Comparison of ENCODE assay signal across 32 mouse cellular contexts in genomic region chr3:50826424-50826819, GRCm38 (mm10).
DNase-seq lines count a peak whose midpoint lies in the region; ATAC-seq lines count a peak whose summit lies in the region.
"Had no signal": no experiment of that assay in that cellular context is flagged by ENCODE, and none has a peak within 500 bp of the region (broad histone marks: within the 10 kb centered on the region; RNA-seq: fewer than 3 reads in every experiment).

No protein-coding gene starts in this region.

- 70% methylated on average over 2 of the region's 2 CpGs for WGBS in forebrain, embryonic 14.5 days
- WGBS in forebrain, embryonic 15.5 days, result 60% methylated on average over 2 of the region's 2 CpGs
- WGBS in hindbrain, embryonic 14.5 days, result 48% methylated on average over 2 of the region's 2 CpGs
- 53% methylated on average over 2 of the region's 2 CpGs for WGBS in hindbrain, embryonic 13.5 days
- WGBS in embryonic facial prominence, embryonic 12.5 days, result 32% methylated on average over 2 of the region's 2 CpGs
- WGBS in midbrain, embryonic 14.5 days, result 38% methylated on average over 2 of the region's 2 CpGs
- 78% methylated on average over 2 of the region's 2 CpGs for WGBS in intestine, embryonic 16.5 days

- no peak overlapping the region for H3K4me3 ChIP-seq in forebrain, embryonic 14.5 days (ENCODE audit: low read depth, low read length)
- no peak overlapping the region for H3K4me3 ChIP-seq in forebrain, embryonic 15.5 days
- H3K4me3 ChIP-seq in hindbrain, embryonic 14.5 days (replicated peaks; ENCODE audit: low read length), result no peak overlapping the region
- no peak overlapping the region for H3K4me3 ChIP-seq in hindbrain, embryonic 13.5 days
- H3K4me3 ChIP-seq in embryonic facial prominence, embryonic 12.5 days, result no peak overlapping the region
- no peak overlapping the region for H3K4me3 ChIP-seq in midbrain, embryonic 14.5 days (replicated peaks; ENCODE audit: low read depth, low read length)
- no peak overlapping the region for H3K4me3 ChIP-seq in intestine, embryonic 16.5 days (ENCODE audit: low read length)
- H3K4me3 ChIP-seq: hindbrain, embryonic 15.5 days; intestine, embryonic 15.5 days; limb, embryonic 10.5 days; limb, embryonic 15.5 days; liver, embryonic 13.5 days; megakaryocyte, embryonic 14.5 days; neural tube, embryonic 15.5 days had no signal

- no peak overlapping the region for H3K4me2 ChIP-seq in forebrain, embryonic 14.5 days (ENCODE audit: low read length)
- no peak overlapping the region for H3K4me2 ChIP-seq in forebrain, embryonic 15.5 days (replicated peaks)
- H3K4me2 ChIP-seq in hindbrain, embryonic 14.5 days (replicated peaks), result no peak overlapping the region
- no peak overlapping the region for H3K4me2 ChIP-seq in hindbrain, embryonic 13.5 days
- no peak overlapping the region for H3K4me2 ChIP-seq in embryonic facial prominence, embryonic 12.5 days (replicated peaks)
- H3K4me2 ChIP-seq in midbrain, embryonic 14.5 days (ENCODE audit: low read length), result no peak overlapping the region
- no peak overlapping the region for H3K4me2 ChIP-seq in intestine, embryonic 16.5 days (ENCODE audit: low read depth, low read length)
- H3K4me2 ChIP-seq: heart, embryonic 11.5 days; hindbrain, embryonic 15.5 days; intestine, embryonic 15.5 days; limb, embryonic 15.5 days; liver, embryonic 13.5 days; neural tube, embryonic 15.5 days had no signal

- H3K4me1 ChIP-seq in forebrain, embryonic 14.5 days (ENCODE audit: control insufficient read depth, insufficient read depth, low read length), result no peaks in the 10 kb centered on the region
- H3K4me1 ChIP-seq in forebrain, embryonic 15.5 days, result peaks cover 4% of the 10 kb centered on the region
- no peaks in the 10 kb centered on the region; the same call in 1 of the 2 replicates for H3K4me1 ChIP-seq in hindbrain, embryonic 14.5 days (replicated peaks; ENCODE audit: control insufficient read depth, insufficient read depth, low read length)
- no peaks in the 10 kb centered on the region; the same call in 1 of the 2 replicates for H3K4me1 ChIP-seq in hindbrain, embryonic 13.5 days (replicated peaks)
- peaks cover 11% of the 10 kb centered on the region for H3K4me1 ChIP-seq in embryonic facial prominence, embryonic 12.5 days
- H3K4me1 ChIP-seq in midbrain, embryonic 14.5 days (ENCODE audit: control insufficient read depth, insufficient read depth, low read length), result peaks cover 18% of the 10 kb centered on the region
- H3K4me1 ChIP-seq in intestine, embryonic 16.5 days (ENCODE audit: control insufficient read depth, insufficient read depth, low read length), result no peaks in the 10 kb centered on the region
- H3K4me1 ChIP-seq: intestine, embryonic 15.5 days; limb, embryonic 15.5 days; liver, embryonic 13.5 days; megakaryocyte, embryonic 14.5 days; neural tube, embryonic 15.5 days had no signal

- no peaks in the 10 kb centered on the region for H3K9me3 ChIP-seq in forebrain, embryonic 14.5 days (replicated peaks; ENCODE audit: control insufficient read depth, low read length)
- no peaks in the 10 kb centered on the region for H3K9me3 ChIP-seq in forebrain, embryonic 15.5 days
- H3K9me3 ChIP-seq in hindbrain, embryonic 14.5 days (ENCODE audit: control insufficient read depth, low read length), result no peaks in the 10 kb centered on the region
- no peaks in the 10 kb centered on the region for H3K9me3 ChIP-seq in hindbrain, embryonic 13.5 days
- no peaks in the 10 kb centered on the region for H3K9me3 ChIP-seq in embryonic facial prominence, embryonic 12.5 days
- no peaks in the 10 kb centered on the region for H3K9me3 ChIP-seq in midbrain, embryonic 14.5 days (ENCODE audit: control insufficient read depth, low read length)
- H3K9me3 ChIP-seq in intestine, embryonic 16.5 days (ENCODE audit: control insufficient read depth, low read length), result no peaks in the 10 kb centered on the region
- H3K9me3 ChIP-seq: hindbrain, embryonic 15.5 days; intestine, embryonic 15.5 days; limb, embryonic 10.5 days; limb, embryonic 15.5 days; liver, embryonic 13.5 days; megakaryocyte, embryonic 14.5 days; neural tube, embryonic 15.5 days had no signal

- H3K27me3 ChIP-seq in forebrain, embryonic 14.5 days (replicated peaks; ENCODE audit: control insufficient read depth, insufficient read depth, low read length), result no peaks in the 10 kb centered on the region
- H3K27me3 ChIP-seq in forebrain, embryonic 15.5 days, result no peaks in the 10 kb centered on the region
- no peaks in the 10 kb centered on the region for H3K27me3 ChIP-seq in hindbrain, embryonic 14.5 days (ENCODE audit: control insufficient read depth, insufficient read depth, low read length)
- H3K27me3 ChIP-seq in hindbrain, embryonic 13.5 days, result no peaks in the 10 kb centered on the region
- no peaks in the 10 kb centered on the region for H3K27me3 ChIP-seq in embryonic facial prominence, embryonic 12.5 days
- H3K27me3 ChIP-seq in midbrain, embryonic 14.5 days (ENCODE audit: control insufficient read depth, insufficient read depth, low read length), result no peaks in the 10 kb centered on the region
- H3K27me3 ChIP-seq in intestine, embryonic 16.5 days (replicated peaks; ENCODE audit: control insufficient read depth, insufficient read depth, low read length), result no peaks in the 10 kb centered on the region
- H3K27me3 ChIP-seq: hindbrain, embryonic 15.5 days; intestine, embryonic 15.5 days; limb, embryonic 15.5 days; liver, embryonic 13.5 days; megakaryocyte, embryonic 14.5 days; neural tube, embryonic 15.5 days had no signal

- H3K9ac ChIP-seq in forebrain, embryonic 14.5 days (ENCODE audit: low read length), result no peak overlapping the region
- no peak overlapping the region for H3K9ac ChIP-seq in forebrain, embryonic 15.5 days (replicated peaks)
- H3K9ac ChIP-seq in hindbrain, embryonic 14.5 days, result no peak overlapping the region
- H3K9ac ChIP-seq in hindbrain, embryonic 13.5 days, result no peak overlapping the region
- no peak overlapping the region for H3K9ac ChIP-seq in embryonic facial prominence, embryonic 12.5 days
- no peak overlapping the region for H3K9ac ChIP-seq in midbrain, embryonic 14.5 days (replicated peaks; ENCODE audit: low read length)
- no peak overlapping the region for H3K9ac ChIP-seq in intestine, embryonic 16.5 days (ENCODE audit: low read depth, low read length)
- H3K9ac ChIP-seq: hindbrain, embryonic 15.5 days; intestine, embryonic 15.5 days; limb, embryonic 15.5 days; liver, embryonic 13.5 days; neural tube, embryonic 15.5 days had no signal

- DNase-seq in forebrain, embryonic 14.5 days (ENCODE audit: low spot score), result peak; percentile 14
- no peak for DNase-seq in hindbrain, embryonic 14.5 days (ENCODE audit: low spot score)
- peak; percentile 54 for DNase-seq in midbrain, embryonic 14.5 days
- no peak for DNase-seq in right cerebral cortex, adult 18-20 months
- DNase-seq: adrenal gland, postnatal 10 days; cerebellum, adult 11 months; cerebellum, adult 9-10 months; cerebellum, postnatal 36 days; gastrocnemius, postnatal 14 days; heart, postnatal 36 days; kidney, adult 8-10 months; kidney, postnatal 4 days; liver, embryonic 13.5 days; lung, adult 18-20 months; lung, postnatal 4 days; right cerebral cortex, postnatal 4 days; thymus, adult 2 months; thymus, postnatal 36 days had no signal

- H3K27ac ChIP-seq in forebrain, embryonic 14.5 days (ENCODE audit: low read depth, low read length), result no peak overlapping the region
- H3K27ac ChIP-seq in forebrain, embryonic 15.5 days (replicated peaks), result no peak overlapping the region
- H3K27ac ChIP-seq in hindbrain, embryonic 14.5 days, result 0 out of 2 replicates have a peak overlapping the region, but pooled peaks have one; percentile 57
- H3K27ac ChIP-seq in hindbrain, embryonic 13.5 days, result no peak overlapping the region; the same call in 1 of the 2 replicates
- H3K27ac ChIP-seq in embryonic facial prominence, embryonic 12.5 days, result 0 out of 2 replicates have a peak overlapping the region, but pooled peaks have one; percentile 32
- peak overlapping the region; percentile 32; the same call in 1 of the 2 replicates for H3K27ac ChIP-seq in midbrain, embryonic 14.5 days (replicated peaks; ENCODE audit: low read depth, low read length)
- no peak overlapping the region for H3K27ac ChIP-seq in intestine, embryonic 16.5 days (ENCODE audit: low read length)
- H3K27ac ChIP-seq: intestine, embryonic 15.5 days; kidney, postnatal 0 days; limb, embryonic 10.5 days; limb, embryonic 15.5 days; liver, embryonic 13.5 days; neural tube, embryonic 15.5 days had no signal

- ATAC-seq in forebrain, embryonic 14.5 days, result 0 out of 2 replicates have a peak, but pooled peaks have one; percentile 29
- ATAC-seq in forebrain, embryonic 15.5 days (replicated peaks), result no peak
- 0 out of 2 replicates have a peak, but pooled peaks have one; percentile 37 for ATAC-seq in hindbrain, embryonic 14.5 days (ENCODE audit: low FRiP score)
- ATAC-seq in hindbrain, embryonic 13.5 days (ENCODE audit: low FRiP score), result no peak
- ATAC-seq in embryonic facial prominence, embryonic 12.5 days (ENCODE audit: insufficient number of reproducible peaks, insufficient read depth, low FRiP score, low TSS enrichment), result no peak
- ATAC-seq in midbrain, embryonic 14.5 days (ENCODE audit: low FRiP score, low TSS enrichment), result peak; percentile 46; the same call in 1 of the 2 replicates
- ATAC-seq in intestine, embryonic 16.5 days, result no peak
- ATAC-seq: intestine, embryonic 15.5 days; lung, postnatal 0 days; Patski had no signal

- no peaks in the 10 kb centered on the region for H3K36me3 ChIP-seq in forebrain, embryonic 14.5 days (ENCODE audit: control insufficient read depth, insufficient read depth, low read length)
- no peaks in the 10 kb centered on the region for H3K36me3 ChIP-seq in forebrain, embryonic 15.5 days
- no peaks in the 10 kb centered on the region for H3K36me3 ChIP-seq in hindbrain, embryonic 14.5 days (replicated peaks; ENCODE audit: control insufficient read depth, insufficient read depth)
- no peaks in the 10 kb centered on the region for H3K36me3 ChIP-seq in hindbrain, embryonic 13.5 days
- no peaks in the 10 kb centered on the region for H3K36me3 ChIP-seq in embryonic facial prominence, embryonic 12.5 days
- no peaks in the 10 kb centered on the region for H3K36me3 ChIP-seq in midbrain, embryonic 14.5 days (ENCODE audit: control insufficient read depth, insufficient read depth, low read length)
- H3K36me3 ChIP-seq in intestine, embryonic 16.5 days (ENCODE audit: control insufficient read depth, insufficient read depth, low read length), result no peaks in the 10 kb centered on the region
- H3K36me3 ChIP-seq: hindbrain, embryonic 15.5 days; intestine, embryonic 15.5 days; limb, embryonic 10.5 days; limb, embryonic 15.5 days; liver, embryonic 13.5 days; neural tube, embryonic 15.5 days had no signal

Comparison
In these comparisons a context has a peak if more than half of its experiments do, and no peak if none do; other contexts are left out.
1. ATAC-seq: peak in forebrain, embryonic 14.5 days (single experiment), hindbrain, embryonic 14.5 days (single experiment) and midbrain, embryonic 14.5 days (single experiment); none in forebrain, embryonic 15.5 days (single experiment), hindbrain, embryonic 13.5 days (single experiment), embryonic facial prominence, embryonic 12.5 days (single experiment) and intestine, embryonic 16.5 days (single experiment).
2. H3K27ac ChIP-seq: peak in hindbrain, embryonic 14.5 days (single experiment), embryonic facial prominence, embryonic 12.5 days (single experiment) and midbrain, embryonic 14.5 days (single experiment); none in forebrain, embryonic 14.5 days (single experiment), forebrain, embryonic 15.5 days (single experiment), hindbrain, embryonic 13.5 days (single experiment) and intestine, embryonic 16.5 days (single experiment).
3. DNase-seq: peak in forebrain, embryonic 14.5 days (single experiment) and midbrain, embryonic 14.5 days (single experiment); none in hindbrain, embryonic 14.5 days (single experiment) and right cerebral cortex, adult 18-20 months (single experiment).